Mouse (Mus musculus): Measurements from ENCODE around the gene Ell3.

- TF ChIP-seq GATA1 (IDR thresholded peaks at IDR 0.05; ENCODE audit: borderline replicate concordance, low read length) (no peak), FLI1 (IDR thresholded peaks at IDR 0.05; ENCODE audit: low read length) (no peak)
Observed at GRCm38 (mm10) chr2:121443068-121443349, 1.1 kb downstream of the Ell3 start.

Measured in megakaryocyte, embryonic 14.5 days (primary cell).